Mouse (Mus musculus): ENCODE results near the gene Etv4.

Etv4 gene

DNA sequence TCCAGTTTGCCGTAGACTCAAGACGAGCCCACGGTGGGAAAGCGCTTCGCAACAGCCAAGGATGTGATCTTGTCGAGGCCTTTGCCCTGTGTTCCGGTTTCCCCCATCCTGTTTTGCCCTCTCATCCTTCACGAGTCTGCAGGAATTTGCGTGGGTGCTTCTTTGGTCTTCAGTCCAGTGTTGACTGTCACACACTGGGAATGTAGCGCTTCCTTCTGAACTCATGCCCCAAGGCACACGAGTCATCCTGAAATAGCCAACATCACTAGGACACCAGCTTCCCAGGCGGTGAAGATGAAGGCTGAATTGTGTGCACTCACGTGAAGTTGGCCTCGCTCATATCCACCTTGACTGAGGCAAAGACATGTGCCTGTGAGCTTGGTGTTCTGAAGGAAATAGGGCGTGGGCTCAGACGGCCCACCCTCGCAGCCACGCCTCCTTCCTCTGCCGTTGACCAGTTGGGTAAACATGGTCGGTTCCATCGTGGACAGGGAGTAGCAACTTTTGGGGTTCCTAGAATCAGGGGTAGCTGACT is 65.1 kb downstream of the Etv4 start:
- DNase-seq (ENCODE audit: low read depth, low spot score): no peak

Data from retina, postnatal 7 days (tissue).